Mouse (Mus musculus) erythroblast, adult 5-6 weeks (primary cell): ENCODE data around the gene Angptl8. TPM values are rescaled to one million over a fixed set of nuclear protein-coding genes. Genes with fewer than 3 reads are reported as not detected.

ENCODE experiments used
- ATAC-seq: replicated peaks from 2 replicates; pipeline ENCODE4 v1.8.0; 2016; ENCODE audit warnings: moderate number of reproducible peaks, mild to moderate bottlenecking, moderate TSS enrichment, inconsistent platforms; ENCODE audit not compliant: poor library complexity, low FRiP score, severe bottlenecking
- total RNA-seq, 2 experiments: library from RNA; stranded (forward) in 1 of 2; stranded (reverse) in 1 of 2; fragments of 150-400 nt in 1 of 2; fragments of 200-764, 138-1000 nt in 1 of 2; gene quantifications; 2 replicates each; pipeline versions ENCODE4 v1.2.3 to v1.2.4; 2015 to 2017; ENCODE audit warnings: low replicate concordance in 2 of 2

Angptl8 gene
- total RNA-seq, 2 experiments from 2014 or later = not detected

GRCm38 (mm10) chr9:21808561-21808960 is 26.7 kb upstream of the Angptl8 start:
- no peak for ATAC-seq

- ATAC-seq = no peak
These were observed 24.1 kb upstream of the Angptl8 start for GRCm38 (mm10) chr9:21811170-21811569.

GRCm38 (mm10) chr9:21816716-21817305 is 18.5 kb upstream of the Angptl8 start:
- ATAC-seq = no peak

GRCm38 (mm10) chr9:21818125-21818524 is 17.2 kb upstream of the Angptl8 start:
- ATAC-seq = no peak

GRCm38 (mm10) chr9:21818561-21818960 is 16.7 kb upstream of the Angptl8 start:
- no peak for ATAC-seq

- ATAC-seq = no peak
These were observed 16.1 kb upstream of the Angptl8 start for GRCm38 (mm10) chr9:21819181-21819729.

GRCm38 (mm10) chr9:21820183-21820582 is 15.1 kb upstream of the Angptl8 start:
- ATAC-seq = no peak

- no peak for ATAC-seq
These were observed 12.6 kb upstream of the Angptl8 start for GRCm38 (mm10) chr9:21822686-21823085.

- no peak for ATAC-seq
These were observed 11.4 kb upstream of the Angptl8 start for GRCm38 (mm10) chr9:21823957-21824356.

GRCm38 (mm10) chr9:21824366-21824765 is 10.9 kb upstream of the Angptl8 start:
- no peak for ATAC-seq

- ATAC-seq = no peak
These were observed 5.4 kb upstream of the Angptl8 start for GRCm38 (mm10) chr9:21829834-21830460.

GRCm38 (mm10) chr9:21830461-21830850 is 4.9 kb upstream of the Angptl8 start:
- ATAC-seq = no peak

GRCm38 (mm10) chr9:21830936-21831335 is 4.4 kb upstream of the Angptl8 start:
- ATAC-seq = no peak

GRCm38 (mm10) chr9:21831558-21832240 is 3.6 kb upstream of the Angptl8 start:
- ATAC-seq = no peak

GRCm38 (mm10) chr9:21837690-21838089 is 2.4 kb downstream of the Angptl8 start:
- ATAC-seq = no peak

- no peak for ATAC-seq
These were observed 4.9 kb downstream of the Angptl8 start for GRCm38 (mm10) chr9:21840115-21840787.

- no peak for ATAC-seq
These were observed 6.0 kb downstream of the Angptl8 start for GRCm38 (mm10) chr9:21841340-21841739.

- ATAC-seq = no peak
These were observed 7.1 kb downstream of the Angptl8 start for GRCm38 (mm10) chr9:21842391-21842790.

- ATAC-seq = no peak
These were observed 7.8 kb downstream of the Angptl8 start for GRCm38 (mm10) chr9:21843086-21843485.

- no peak for ATAC-seq
These were observed 10.2 kb downstream of the Angptl8 start for GRCm38 (mm10) chr9:21845381-21846080.
